ENCODE assay signal across 8 mouse cellular contexts in genomic region chr11:106076321-106076720, GRCm38 (mm10). TPM values are rescaled to one million over a fixed set of nuclear protein-coding genes. Genes with fewer than 3 reads are reported as not detected.
DNase-seq lines count a peak whose midpoint lies in the region; TF ChIP-seq lines count a peak whose summit lies in the region.

No protein-coding gene starts in this region.

- peak; percentile 95 for TF ChIP-seq CTCF in left cerebral cortex, adult 2 months (IDR thresholded peaks at IDR 0.05)

- no peaks in the 10 kb centered on the region for H3K27me3 ChIP-seq in limb, embryonic 10.5 days (ENCODE audit: low read depth, poor library complexity, severe bottlenecking)

- intact Hi-C loops in left cerebral cortex, adult 2 months (cut with DNase I) = loop anchor here (5.0 kb wide), 2 partner anchors 74 to 149 kb away; no protein-coding TSS in a partner anchor
- intact Hi-C loops in heart, postnatal 14 days (cut with DNase I) = loop anchor here (5.0 kb wide), 1 partner anchor 74 kb away; no protein-coding TSS in a partner anchor

- peak; percentile 29 to 55 for DNase-seq in left cerebral cortex, adult 2 months (ENCODE audit: extremely low spot score in 1 of 2, low spot score in 2 of 2)
- DNase-seq in left cerebral cortex, adult 11 months (ENCODE audit: low spot score) = no peak
- peak; percentile 63 to 87 for DNase-seq in adrenal gland, adult (ENCODE audit: inconsistent age in 2 of 2, low spot score in 1 of 2)
- DNase-seq in embryo, embryonic 11 days = peak; percentile 78
- peak; percentile 74 to 84 for DNase-seq in heart, postnatal 14 days
- peak; percentile 89 for DNase-seq in limb, embryonic 10.5 days (ENCODE audit: low spot score)
- peak; percentile 72 to 79 for DNase-seq in natural killer cell, adult 2 months (ENCODE audit: low spot score in 2 of 2)
- peak; percentile 82 for DNase-seq in thymus, postnatal 14 days

- WGBS in limb, embryonic 10.5 days = 7% methylated on average over 4 of the region's 4 CpGs

- H3K4me1 ChIP-seq in limb, embryonic 10.5 days = no peaks in the 10 kb centered on the region

- no peaks in the 10 kb centered on the region for H3K9me3 ChIP-seq in limb, embryonic 10.5 days (replicated peaks)

- no peak overlapping the region for H3K27ac ChIP-seq in left cerebral cortex, adult 2 months
- no peak overlapping the region for H3K27ac ChIP-seq in limb, embryonic 10.5 days

- peaks cover 28% of the 10 kb centered on the region for H3K36me3 ChIP-seq in limb, embryonic 10.5 days

- no peak overlapping the region for H3K4me3 ChIP-seq in left cerebral cortex, adult 2 months
- H3K4me3 ChIP-seq in limb, embryonic 10.5 days = no peak overlapping the region

RNA-seq across cellular contexts. Expression of gene Map3k3, which starts 8.1 kb away (rescaled TPM):
- 10 to 100 TPM; 29.5 to 31.7 TPM for total RNA-seq in left cerebral cortex, adult 2 months (2021)
- total RNA-seq in heart, postnatal 14 days (2021) = 10 to 100 TPM; 45.9 to 47.1 TPM
- 21.6 and 23.3 TPM in 2 replicates for polyA plus RNA-seq in limb, embryonic 10.5 days (2016; fragmentation: Nextera tagmentation; extraction: Ambion mirVana)

RNA-seq across cellular contexts. Expression of gene Taco1, which starts 10.5 kb away (rescaled TPM):
- total RNA-seq in left cerebral cortex, adult 2 months (2021) = 10 to 100 TPM; 18.0 to 20.2 TPM
- total RNA-seq in heart, postnatal 14 days (2021) = 10 to 100 TPM; 51.2 to 59.8 TPM
- polyA plus RNA-seq in limb, embryonic 10.5 days (2016; fragmentation: Nextera tagmentation; extraction: Ambion mirVana) = 14.3 and 14.6 TPM in 2 replicates

RNA-seq across cellular contexts. Expression of gene Dcaf7, which starts 39.6 kb away (rescaled TPM):
- 100 to 1,000 TPM; 134 to 142 TPM for total RNA-seq in left cerebral cortex, adult 2 months (2021)
- total RNA-seq in heart, postnatal 14 days (2021) = 10 to 100 TPM; 44.5 to 46.0 TPM
- polyA plus RNA-seq in limb, embryonic 10.5 days (2016; fragmentation: Nextera tagmentation; extraction: Ambion mirVana) = 85.5 and 95.1 TPM in 2 replicates
